Mouse (Mus musculus) limb, embryonic 15.5 days (tissue): ENCODE data around the gene 2810004N23Rik. TPM values are rescaled to one million over a fixed set of nuclear protein-coding genes. Genes with fewer than 3 reads are reported as not detected.
A peak's percentile ranks its signal among the peaks of the same experiment; 100 is the strongest.

Source experiments
- ATAC-seq: fragments of 200-750 bp; cut with Nextera tagmentation; 2 replicates; pipeline ENCODE4 v1.8.0; 2017; ENCODE audit warnings: low read depth, moderate TSS enrichment; ENCODE audit not compliant: insufficient number of reproducible peaks, low FRiP score, low TSS enrichment
- H3K27ac ChIP-seq: fragments of 300-500 bp; sonication (generic); 2 replicates; pipeline ENCODE4 v1.5.1; 2015; ENCODE audit warnings: moderate library complexity, mild to moderate bottlenecking, inconsistent platforms
- H3K27me3 ChIP-seq: fragments of 300-500 bp; sonication (generic); 2 replicates; pipeline ENCODE4 v1.6.1; 2015; ENCODE audit warnings: inconsistent platforms
- H3K36me3 ChIP-seq: fragments of 300-500 bp; sonication (generic); 2 replicates; pipeline ENCODE4 v1.6.1; 2015; ENCODE audit warnings: inconsistent platforms
- H3K4me1 ChIP-seq: fragments of 300-500 bp; sonication (generic); 2 replicates; pipeline ENCODE4 v1.6.1; 2015; ENCODE audit warnings: inconsistent platforms
- H3K4me2 ChIP-seq: fragments of 300-500 bp; sonication (generic); 2 replicates; pipeline ENCODE4 v1.6.1; 2015; ENCODE audit warnings: mild to moderate bottlenecking, inconsistent platforms
- H3K4me3 ChIP-seq: fragments of 300-500 bp; sonication (generic); 2 replicates; pipeline ENCODE4 v1.5.1; 2015; ENCODE audit warnings: mild to moderate bottlenecking, inconsistent platforms
- H3K9ac ChIP-seq: fragments of 300-500 bp; sonication (generic); 2 replicates; pipeline ENCODE4 v1.6.1; 2015; ENCODE audit warnings: inconsistent platforms
- H3K9me3 ChIP-seq: fragments of 300-500 bp; sonication (generic); 2 replicates; pipeline ENCODE4 v1.6.1; 2016; ENCODE audit warnings: inconsistent platforms
- WGBS: fragments of 180-500 bp; shearing (Covaris S2); methylation state at CpG from one replicate; pipeline ENCODE4 v1.1.7; 2015; 5-methylcytosine and 5-hydroxymethylcytosine counted together
- polyA plus RNA-seq: library from polyadenylated mRNA; unstranded; fragments of >200 nt; fragmentation: Nextera tagmentation; extraction: Ambion mirVana; gene quantifications from 2 replicates; pipeline ENCODE4 v1.2.1, GENCODE M21; 2015

Gene 2810004N23Rik
- polyA plus RNA-seq, 1 experiment from 2014 or later: 40.2 TPM

DNA sequence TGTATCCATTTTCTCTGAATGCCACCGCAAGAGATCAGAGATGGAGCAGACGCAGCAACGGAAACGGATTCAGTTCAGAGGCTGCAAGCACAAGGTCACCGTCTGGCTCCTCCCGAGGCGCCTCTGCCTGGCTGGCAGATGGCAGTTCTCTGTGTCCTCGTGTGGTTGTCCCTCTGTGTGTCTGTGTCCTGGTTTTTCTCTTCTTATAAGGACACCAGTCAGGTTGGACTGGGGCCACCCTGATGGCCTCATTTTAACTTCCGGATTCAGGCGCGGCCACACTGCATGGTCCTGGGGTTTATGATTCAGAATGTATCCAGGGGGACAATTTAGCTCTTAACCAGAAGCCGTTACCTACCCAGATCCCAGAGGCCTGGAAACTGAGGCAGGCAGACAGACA is 47.0 kb downstream of the 2810004N23Rik start:
- 76% methylated on average over 12 of the region's 12 CpGs for WGBS
- no peaks in the 10 kb centered on the region for H3K4me1 ChIP-seq
- H3K9ac ChIP-seq: no peak overlapping the region
- H3K27me3 ChIP-seq: no peaks in the 10 kb centered on the region
- no peaks in the 10 kb centered on the region for H3K36me3 ChIP-seq
- H3K27ac ChIP-seq: no peak overlapping the region
- H3K4me2 ChIP-seq: no peak overlapping the region
- peaks cover 5% of the 10 kb centered on the region; the same call in 1 of the 2 replicates for H3K9me3 ChIP-seq
- H3K4me3 ChIP-seq: no peak overlapping the region
- ATAC-seq: no peak

DNA sequence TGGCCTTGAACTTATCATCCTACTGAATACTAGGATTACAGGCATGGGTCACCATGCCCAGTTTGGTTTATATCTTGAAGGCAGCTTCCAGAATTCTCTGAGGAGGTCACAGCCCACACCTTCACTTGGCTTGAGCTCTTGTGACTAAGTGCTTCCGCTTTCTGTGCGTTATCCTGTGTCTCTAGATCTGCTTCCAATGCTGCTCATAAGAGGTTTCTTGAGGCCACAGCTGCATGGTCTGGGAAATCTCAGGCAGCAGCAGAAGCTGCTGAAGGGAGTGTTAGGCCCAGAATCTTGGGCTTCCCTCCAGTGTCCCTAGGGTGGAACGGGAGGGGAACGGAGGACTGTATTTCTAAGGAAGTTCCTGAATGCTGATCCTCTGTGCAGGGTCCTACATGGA is 49.6 kb downstream of the 2810004N23Rik start:
- H3K4me1 ChIP-seq: no peaks in the 10 kb centered on the region
- ATAC-seq: no peak
- WGBS: 88% methylated on average over 4 of the region's 4 CpGs
- H3K9me3 ChIP-seq: peaks cover 5% of the 10 kb centered on the region; the same call in 1 of the 2 replicates
- H3K27me3 ChIP-seq: no peaks in the 10 kb centered on the region
- H3K4me2 ChIP-seq: no peak overlapping the region
- H3K9ac ChIP-seq: no peak overlapping the region
- no peak overlapping the region for H3K4me3 ChIP-seq
- no peak overlapping the region for H3K27ac ChIP-seq
- H3K36me3 ChIP-seq: no peaks in the 10 kb centered on the region

DNA sequence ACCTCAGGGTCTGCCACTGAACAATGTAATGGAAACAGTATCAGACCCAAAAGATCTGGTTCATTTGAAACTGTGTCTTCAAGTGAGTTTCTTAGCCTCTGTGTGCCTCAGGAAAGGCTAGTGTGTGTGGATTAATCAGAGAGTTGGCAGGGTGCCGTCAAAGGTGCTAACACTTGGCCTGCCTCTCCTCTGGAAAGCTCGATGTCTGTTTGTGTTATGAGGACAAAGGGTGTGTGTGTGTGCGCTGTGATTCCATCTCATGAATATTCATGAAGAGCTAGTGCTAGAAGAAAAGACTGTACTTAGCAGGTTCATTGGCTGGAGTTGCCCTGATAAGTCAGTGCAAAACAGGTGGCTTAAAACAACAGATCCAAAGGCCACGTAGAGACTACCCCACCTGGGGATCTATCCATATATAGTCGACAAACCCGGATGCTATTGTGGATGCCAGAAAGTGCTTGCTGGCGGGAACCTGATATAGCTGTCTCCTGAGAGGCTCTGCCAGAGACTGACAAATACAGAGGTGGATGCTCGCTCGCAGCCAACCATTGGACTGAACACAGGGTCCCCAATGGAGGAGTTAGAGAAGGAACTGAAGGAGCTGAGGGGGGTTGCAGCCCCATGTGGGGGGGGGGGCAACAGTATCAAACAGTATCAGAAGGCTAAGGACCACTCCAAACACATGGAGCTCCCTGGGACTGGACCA is 52.1 kb downstream of the 2810004N23Rik start:
- H3K27ac ChIP-seq: no peak overlapping the region
- WGBS: 50% methylated on average over 9 of the region's 9 CpGs

DNA sequence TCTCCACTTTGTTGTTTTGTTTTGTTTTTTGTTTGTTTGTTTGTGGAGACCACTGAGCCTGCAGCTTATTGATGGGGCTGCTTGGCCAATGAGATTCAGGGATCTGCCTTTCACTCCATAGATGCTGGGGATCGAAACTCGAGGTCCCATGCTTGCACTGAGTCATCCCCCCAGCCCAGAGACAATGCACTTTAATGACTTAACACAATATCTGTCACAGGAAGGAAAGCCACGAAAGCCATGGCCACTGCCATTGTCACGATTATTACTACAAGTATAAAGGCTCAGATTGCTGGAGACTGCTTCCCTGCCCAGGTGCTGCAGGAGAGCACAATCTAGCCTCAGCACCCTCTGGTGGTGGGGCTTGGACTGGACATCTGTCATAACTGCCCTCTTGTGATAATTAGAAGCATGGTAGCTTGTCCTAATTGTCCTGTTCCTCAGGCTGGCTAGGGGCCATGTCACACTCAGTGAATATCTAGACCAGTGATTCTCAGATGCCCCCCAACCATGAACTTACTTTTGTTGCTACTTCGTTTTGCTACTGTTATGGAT is 52.8 kb downstream of the 2810004N23Rik start:
- H3K27me3 ChIP-seq: 0 out of 2 replicates have a peak, but pooled peaks cover 3% of the 10 kb centered on the region
- no peak overlapping the region for H3K4me3 ChIP-seq
- no peak overlapping the region for H3K4me2 ChIP-seq
- H3K4me1 ChIP-seq: no peaks in the 10 kb centered on the region
- no peak for ATAC-seq
- no peaks in the 10 kb centered on the region for H3K36me3 ChIP-seq
- 59% methylated on average over 5 of the region's 5 CpGs for WGBS
- no peak overlapping the region for H3K27ac ChIP-seq
- no peaks in the 10 kb centered on the region for H3K9me3 ChIP-seq
- no peak overlapping the region for H3K9ac ChIP-seq

More for the DNA sequence above, 52.1 kb downstream of the 2810004N23Rik start:
- Histone ChIP-seq H3K36me3 (no peaks in the 10 kb centered on the region), H3K4me2 (no peak overlapping the region), H3K9me3 (no peaks in the 10 kb centered on the region), H3K27me3 (no peaks in the 10 kb centered on the region), H3K9ac (no peak overlapping the region), H3K4me3 (no peak overlapping the region), H3K4me1 (no peaks in the 10 kb centered on the region)
- ATAC-seq: no peak

GRCm38 (mm10) chr8:124809419-124809818 is 53.5 kb downstream of the 2810004N23Rik start:
- Histone ChIP-seq H3K9me3 (no peaks in the 10 kb centered on the region), H3K27ac (no peak overlapping the region), H3K4me3 (no peak overlapping the region), H3K4me2 (no peak overlapping the region), H3K27me3 (0 out of 2 replicates have a peak, but pooled peaks cover 3% of the 10 kb centered on the region), H3K4me1 (no peaks in the 10 kb centered on the region), H3K36me3 (no peaks in the 10 kb centered on the region), H3K9ac (no peak overlapping the region)
- WGBS: 64% methylated on average over 2 of the region's 2 CpGs
- no peak for ATAC-seq

- ATAC-seq: no peak
- Histone ChIP-seq H3K27ac (no peak overlapping the region), H3K4me1 (no peaks in the 10 kb centered on the region), H3K9ac (no peak overlapping the region), H3K4me2 (no peak overlapping the region), H3K4me3 (no peak overlapping the region), H3K27me3 (peaks cover 10% of the 10 kb centered on the region; the same call in 1 of the 2 replicates), H3K9me3 (no peaks in the 10 kb centered on the region), H3K36me3 (no peaks in the 10 kb centered on the region)
- 86% methylated on average over 4 of the region's 4 CpGs for WGBS
Observed at GRCm38 (mm10) chr8:124805990-124806389, 56.9 kb downstream of the 2810004N23Rik start.

DNA sequence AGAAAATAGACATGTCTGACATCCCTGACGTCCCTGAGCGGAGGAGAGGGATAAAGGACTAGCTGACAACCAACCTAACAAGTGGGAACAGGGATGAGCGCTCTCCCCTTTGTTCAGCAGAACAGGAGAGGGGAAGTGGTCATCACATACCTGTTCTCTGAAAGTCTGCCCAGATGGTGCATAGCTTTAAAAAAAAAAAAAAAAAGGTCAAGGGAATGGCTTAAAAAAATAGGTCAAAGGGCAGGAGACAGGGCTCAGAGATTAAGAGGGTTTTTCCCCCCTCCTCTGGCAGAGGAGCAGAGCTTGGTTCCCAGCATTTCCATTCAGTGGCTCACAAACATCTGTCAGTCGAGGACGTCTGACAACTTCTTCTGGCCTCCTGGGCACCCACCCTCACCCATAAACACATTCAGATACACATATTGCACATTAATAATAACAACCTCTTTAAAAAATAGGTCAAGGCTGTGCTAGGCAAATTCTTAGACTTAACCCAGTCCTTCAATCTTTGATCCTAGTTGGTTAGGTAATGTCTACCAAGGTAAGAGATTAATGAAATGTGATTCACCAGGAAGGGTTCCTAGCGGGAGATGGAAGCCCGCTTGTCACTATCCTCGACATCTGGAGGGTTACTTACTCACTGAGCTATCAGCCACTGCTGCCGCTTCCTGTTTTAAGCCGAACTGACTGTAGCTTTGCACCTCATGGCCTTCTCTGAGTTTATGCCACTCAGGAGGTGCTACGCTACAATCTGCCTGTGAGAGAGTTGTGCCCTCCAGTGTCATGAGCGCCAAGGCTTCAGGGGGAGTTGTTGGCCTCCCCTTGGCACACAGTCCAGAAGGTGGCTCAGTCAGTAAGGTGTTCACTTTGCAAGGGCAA is 58.9 kb downstream of the 2810004N23Rik start:
- no peaks in the 10 kb centered on the region for H3K9me3 ChIP-seq
- no peaks in the 10 kb centered on the region for H3K4me1 ChIP-seq
- ATAC-seq: no peak
- no peak overlapping the region for H3K9ac ChIP-seq
- no peak overlapping the region for H3K4me2 ChIP-seq
- peaks cover 10% of the 10 kb centered on the region; the same call in 1 of the 2 replicates for H3K27me3 ChIP-seq
- 66% methylated on average over 12 of the region's 12 CpGs for WGBS
- H3K36me3 ChIP-seq: no peaks in the 10 kb centered on the region
- no peak overlapping the region for H3K27ac ChIP-seq
- H3K4me3 ChIP-seq: no peak overlapping the region

- Histone ChIP-seq H3K4me3 (no peak overlapping the region), H3K4me1 (no peaks in the 10 kb centered on the region), H3K27ac (no peak overlapping the region), H3K27me3 (peaks cover 36% of the 10 kb centered on the region), H3K4me2 (no peak overlapping the region), H3K36me3 (no peaks in the 10 kb centered on the region), H3K9ac (no peak overlapping the region), H3K9me3 (no peaks in the 10 kb centered on the region)
- ATAC-seq: no peak
- 29% methylated on average over 11 of the region's 11 CpGs for WGBS
Observed at GRCm38 (mm10) chr8:124800542-124800941, 62.4 kb downstream of the 2810004N23Rik start.

DNA sequence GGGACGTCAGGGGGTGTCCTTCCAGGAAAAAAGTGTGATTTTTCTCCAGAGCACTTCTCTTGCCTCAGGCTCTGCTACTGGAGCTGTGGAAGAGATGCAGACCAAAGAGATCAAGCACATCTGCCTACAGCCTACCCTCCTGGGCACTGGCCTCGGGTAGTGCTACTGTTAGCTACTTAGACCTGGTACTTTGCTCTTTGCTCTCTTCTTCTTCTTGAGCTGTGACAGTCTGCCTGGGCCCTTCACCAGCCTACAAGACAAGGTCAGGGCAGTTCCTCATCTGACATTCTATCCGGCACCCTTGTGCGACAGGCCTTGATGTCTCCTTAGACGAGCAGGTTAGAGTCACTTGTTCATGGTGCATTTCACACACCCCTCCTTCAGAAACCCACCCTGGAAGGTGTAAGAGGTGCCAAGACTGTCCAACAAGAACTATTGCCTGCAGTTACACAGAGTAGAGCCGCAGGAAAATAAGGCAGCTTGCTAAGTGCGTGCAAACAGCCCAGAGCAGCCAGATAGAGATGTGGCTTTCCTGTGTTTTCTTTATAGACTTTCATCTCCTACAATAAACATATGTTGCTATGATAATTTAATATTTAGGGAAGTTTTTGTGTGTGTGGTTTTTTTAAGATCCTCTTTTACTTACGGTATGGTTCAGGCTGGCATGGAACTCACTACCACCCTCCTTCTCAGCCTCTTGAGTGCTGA is 67.0 kb downstream of the 2810004N23Rik start:
- WGBS: 63% methylated on average over 8 of the region's 8 CpGs
- H3K9me3 ChIP-seq: no peaks in the 10 kb centered on the region
- no peak for ATAC-seq

GRCm38 (mm10) chr8:124794486-124794780 is 68.5 kb downstream of the 2810004N23Rik start:
- H3K9ac ChIP-seq: no peak overlapping the region
- H3K9me3 ChIP-seq: no peaks in the 10 kb centered on the region
- H3K4me3 ChIP-seq: peak overlapping the region; percentile 54
- peaks cover 86% of the 10 kb centered on the region for H3K27me3 ChIP-seq
- no peak for ATAC-seq
- H3K36me3 ChIP-seq: no peaks in the 10 kb centered on the region
- peak overlapping the region; percentile 99 for H3K4me2 ChIP-seq
- no peak overlapping the region for H3K27ac ChIP-seq
- H3K4me1 ChIP-seq: peaks cover 31% of the 10 kb centered on the region
- under 1% methylated on average over 25 of the region's 25 CpGs for WGBS

More for the DNA sequence above, 67.0 kb downstream of the 2810004N23Rik start:
- Histone ChIP-seq H3K4me3 (no peak overlapping the region), H3K4me1 (peaks cover 31% of the 10 kb centered on the region), H3K27me3 (peaks cover 72% of the 10 kb centered on the region), H3K36me3 (no peaks in the 10 kb centered on the region), H3K4me2 (no peak overlapping the region), H3K9ac (no peak overlapping the region), H3K27ac (no peak overlapping the region)

GRCm38 (mm10) chr8:124793661-124794485 is 69.0 kb downstream of the 2810004N23Rik start:
- peaks cover 31% of the 10 kb centered on the region for H3K4me1 ChIP-seq
- under 1% methylated on average over 80 of the region's 81 CpGs for WGBS
- no peak overlapping the region for H3K9ac ChIP-seq
- H3K4me2 ChIP-seq: peak overlapping the region; percentile 99
- no peak for ATAC-seq
- peak overlapping the region; percentile 54 for H3K4me3 ChIP-seq
- H3K27me3 ChIP-seq: peaks cover 91% of the 10 kb centered on the region
- no peaks in the 10 kb centered on the region for H3K9me3 ChIP-seq
- no peaks in the 10 kb centered on the region for H3K36me3 ChIP-seq
- no peak overlapping the region for H3K27ac ChIP-seq
